Mouse (Mus musculus): ENCODE measurements around the gene Mlkl.

GRCm38 (mm10) chr8:111264693-111265220 is 73.2 kb downstream of the Mlkl start:
- TF ChIP-seq POLR2A (IDR thresholded peaks at IDR 0.05; ENCODE audit: low read depth, low read length), result no peak
- TF ChIP-seq CTCF (conservative IDR thresholded peaks at IDR 0.05 in 1 of 2, IDR thresholded peaks at IDR 0.05 in 1 of 2; ENCODE audit: low read depth in 2 of 2, low read length in 2 of 2), result no peak
- no peak for TF ChIP-seq HCFC1 (IDR thresholded peaks at IDR 0.05; ENCODE audit: low read depth, low read length)
- TF ChIP-seq ZC3H11A (IDR thresholded peaks at IDR 0.05; ENCODE audit: low read depth, low read length), result no peak
- TF ChIP-seq KAT2A (IDR thresholded peaks at IDR 0.05; ENCODE audit: insufficient replicate concordance, low read length), result no peak
- no peak for TF ChIP-seq MYC (IDR thresholded peaks at IDR 0.05; ENCODE audit: low read depth, low read length)
- no peak for TF ChIP-seq E2F4 (IDR thresholded peaks at IDR 0.05; ENCODE audit: insufficient replicate concordance, low read depth, low read length)

Measured in CH12.LX (cell line).